Mouse (Mus musculus) liver, embryonic 14.5 days (tissue): ENCODE data around the gene Inpp1. TPM values are rescaled to one million over a fixed set of nuclear protein-coding genes. Genes with fewer than 3 reads are reported as not detected.
"Not testable (repeated sequence)": the region's sequence is repeated elsewhere in the genome, so short reads cannot be mapped to it uniquely, and the experiment has no call there.

Experiments
- ATAC-seq: fragments of 200-750 bp; cut with Nextera tagmentation; 2 replicates; pipeline ENCODE4 v1.8.0; 2017; ENCODE audit warnings: moderate number of reproducible peaks, mild to moderate bottlenecking, moderate library complexity; ENCODE audit not compliant: insufficient read depth
- DNase-seq, 3 experiments: peaks; one replicate each; pipeline ENCODE4 v3.0.0-alpha.2; 2012 to 2013; ENCODE audit warnings: low read depth in 3 of 3, low spot score in 3 of 3
- H3K27ac ChIP-seq: fragments of 300-500 bp; sonication (generic); 2 replicates; pipeline ENCODE4 v1.5.1; 2014; ENCODE audit warnings: moderate library complexity, mild to moderate bottlenecking, control low read depth, inconsistent platforms
- H3K27me3 ChIP-seq: fragments of 300-500 bp; sonication (generic); 2 replicates; pipeline ENCODE4 v1.6.1; 2014; ENCODE audit warnings: mild to moderate bottlenecking, low read length, moderate library complexity; ENCODE audit not compliant: control insufficient read depth, insufficient read depth
- H3K36me3 ChIP-seq: fragments of 300-500 bp; sonication (generic); replicated peaks from 2 replicates; pipeline ENCODE4 v1.6.1; 2014; ENCODE audit warnings: low read depth; ENCODE audit not compliant: control insufficient read depth, insufficient read depth
- H3K4me1 ChIP-seq, 2 experiments: fragments of 200-500 bp in 1 of 2; fragments of 300-500 bp in 1 of 2; sonication (generic) in 1 of 2; replicated peaks; 2 replicates each; pipeline ENCODE4 v1.6.1; 2012 to 2014; ENCODE audit warnings: antibody characterized with exemption in 1 of 2, inconsistent platforms in 1 of 2, low read length in 1 of 2; ENCODE audit not compliant: control insufficient read depth in 2 of 2, insufficient read depth in 2 of 2
- H3K4me2 ChIP-seq: fragments of 300-500 bp; sonication (generic); 2 replicates; pipeline ENCODE4 v1.6.1; 2014; ENCODE audit warnings: low read depth, mild to moderate bottlenecking, control low read depth, moderate library complexity
- H3K4me3 ChIP-seq, 2 experiments: fragments of 200-500 bp in 1 of 2; fragments of 300-500 bp in 1 of 2; sonication (generic) in 1 of 2; 2 replicates each; pipeline ENCODE4 v1.5.1; 2012 to 2014; ENCODE audit warnings: low read depth in 2 of 2, low read length in 2 of 2, mild to moderate bottlenecking in 2 of 2, control low read depth in 1 of 2, inconsistent platforms in 1 of 2, moderate library complexity in 1 of 2; ENCODE audit not compliant: insufficient read depth in 1 of 2
- H3K9ac ChIP-seq: fragments of 300-500 bp; sonication (generic); replicated peaks from 2 replicates; pipeline ENCODE4 v1.6.1; 2014; ENCODE audit warnings: mild to moderate bottlenecking, control low read depth, moderate library complexity
- H3K9me3 ChIP-seq: fragments of 300-500 bp; sonication (generic); 2 replicates; pipeline ENCODE4 v1.6.1; 2016; ENCODE audit warnings: low read length, mixed read lengths; ENCODE audit not compliant: control insufficient read depth
- CTCF ChIP-seq: IDR thresholded peaks from 2 replicates; pipeline ENCODE4 v1.5.1; 2016; ENCODE audit warnings: antibody characterized with exemption, low read depth, control low read depth
- EP300 ChIP-seq: IDR thresholded peaks from 2 replicates; pipeline ENCODE4 v1.6.1; 2016; ENCODE audit warnings: antibody characterized with exemption, low read depth
- WGBS: fragments of 180-500 bp; shearing (Covaris S2); extraction: QIAGEN DNeasy Blood & Tissue Kit; methylation state at CpG from one replicate; pipeline ENCODE4 v1.1.7; 2014; ENCODE audit not compliant: insufficient replicate concordance; 5-methylcytosine and 5-hydroxymethylcytosine counted together
- polyA plus RNA-seq, 2 experiments: library from polyadenylated mRNA; depleted of rRNA in 1 of 2; stranded (reverse) in 1 of 2; unstranded in 1 of 2; fragments of >200 nt; fragmentation: Nextera tagmentation in 1 of 2; extraction: Ambion mirVana in 1 of 2; gene quantifications; 2 replicates each; pipeline versions ENCODE4 v1.2.1 to v1.2.3; 2012 to 2014

The Inpp1 gene
- polyA plus RNA-seq (2012; rRNA removed) (1.3 and 1.5 TPM in 2 replicates), polyA plus RNA-seq (2014; fragmentation: Nextera tagmentation; extraction: Ambion mirVana) (1.7 and 1.9 TPM in 2 replicates)

- peak; percentile 74 for ATAC-seq
- Histone ChIP-seq H3K27ac (no peak within 1 kb of the TSS), H3K4me1 (peaks cover 0 to 4% of the 10 kb centered on the region in 2 experiments; a peak in 2 of 4 replicates)
These were observed at the start of gene Inpp1 for GRCm38 (mm10) chr1:52816910-52817812. Gene Inpp1 (minus strand): TSS chr1:52817688.

GRCm38 (mm10) chr1:52866007-52866406 is 48.5 kb upstream of the Inpp1 start:
- no peak for DNase-seq
- Histone ChIP-seq H3K4me1 (no peaks in the 10 kb centered on the region), H3K27ac (no peak overlapping the region), H3K36me3 (no peaks in the 10 kb centered on the region), H3K4me3 (no peak overlapping the region), H3K27me3 (no peaks in the 10 kb centered on the region), H3K4me2 (no peak overlapping the region), H3K9me3 (no peaks in the 10 kb centered on the region), H3K9ac (no peak overlapping the region)
- no peak for TF ChIP-seq CTCF
- no peak for TF ChIP-seq EP300
- no peak for ATAC-seq
- 31% methylated on average over 3 of the region's 3 CpGs for WGBS

More at GRCm38 (mm10) chr1:52816910-52817812, at the start of gene Inpp1:
- under 1% methylated on average over 56 of the region's 59 CpGs for WGBS
- TF ChIP-seq CTCF = peak; percentile 56
- TF ChIP-seq EP300 = no peak
- Histone ChIP-seq H3K9me3 (no peaks in the 10 kb centered on the region), H3K9ac (peak within 1 kb of the TSS; percentile 56), H3K4me3 (peak within 1 kb of the TSS; percentile 56 to 66), H3K27me3 (no peaks in the 10 kb centered on the region), H3K36me3 (no peaks in the 10 kb centered on the region), H3K4me2 (peak within 1 kb of the TSS; percentile 72)
- peak; percentile 17 to 37 (median 22) for DNase-seq

GRCm38 (mm10) chr1:52864220-52864619 is 46.7 kb upstream of the Inpp1 start:
- H3K27ac ChIP-seq = no peak overlapping the region
- H3K9ac ChIP-seq = no peak overlapping the region
- ATAC-seq (no peak), DNase-seq (no peak)
- H3K27me3 ChIP-seq = no peaks in the 10 kb centered on the region
- no peaks in the 10 kb centered on the region for H3K4me1 ChIP-seq
- H3K9me3 ChIP-seq = no peaks in the 10 kb centered on the region
- no peak for TF ChIP-seq EP300
- TF ChIP-seq CTCF = no peak
- no peak overlapping the region for H3K4me3 ChIP-seq
- no peaks in the 10 kb centered on the region for H3K36me3 ChIP-seq
- WGBS = 76% methylated on average over 1 of the region's 1 CpGs
- H3K4me2 ChIP-seq = no peak overlapping the region

- ATAC-seq (no peak), DNase-seq (no peak)
- Histone ChIP-seq H3K4me1 (no peaks in the 10 kb centered on the region), H3K27me3 (no peaks in the 10 kb centered on the region), H3K4me2 (no peak overlapping the region), H3K9ac (no peak overlapping the region), H3K4me3 (no peak overlapping the region), H3K27ac (no peak overlapping the region), H3K9me3 (no peaks in the 10 kb centered on the region), H3K36me3 (no peaks in the 10 kb centered on the region)
- TF ChIP-seq CTCF (no peak), EP300 (no peak)
- WGBS = 76% methylated on average over 7 of the region's 7 CpGs
These were observed 38.6 kb upstream of the Inpp1 start for GRCm38 (mm10) chr1:52855904-52856601.

GRCm38 (mm10) chr1:52854029-52854428 is 36.5 kb upstream of the Inpp1 start:
- H3K27me3 ChIP-seq, H3K4me3 ChIP-seq, H3K27ac ChIP-seq, H3K36me3 ChIP-seq, H3K9me3 ChIP-seq, H3K9ac ChIP-seq, H3K4me2 ChIP-seq, ATAC-seq, H3K4me1 ChIP-seq: not testable (repeated sequence)
- WGBS = no CpG with 5 or more reads among the region's 1 CpGs
- peak in 2 of 3 experiments; percentile 10 to 19 for DNase-seq
- peak; percentile 47; the same call in 1 of the 2 replicates for TF ChIP-seq CTCF
